Mouse (Mus musculus): Measurements from ENCODE around the gene Hmgxb4. TPM values are rescaled to one million over a fixed set of nuclear protein-coding genes. Genes with fewer than 3 reads are reported as not detected.

Hmgxb4 gene
- total and polyA plus RNA-seq, 3 experiments, result 23.3 to 33.4 (median 29.1) TPM

DNA sequence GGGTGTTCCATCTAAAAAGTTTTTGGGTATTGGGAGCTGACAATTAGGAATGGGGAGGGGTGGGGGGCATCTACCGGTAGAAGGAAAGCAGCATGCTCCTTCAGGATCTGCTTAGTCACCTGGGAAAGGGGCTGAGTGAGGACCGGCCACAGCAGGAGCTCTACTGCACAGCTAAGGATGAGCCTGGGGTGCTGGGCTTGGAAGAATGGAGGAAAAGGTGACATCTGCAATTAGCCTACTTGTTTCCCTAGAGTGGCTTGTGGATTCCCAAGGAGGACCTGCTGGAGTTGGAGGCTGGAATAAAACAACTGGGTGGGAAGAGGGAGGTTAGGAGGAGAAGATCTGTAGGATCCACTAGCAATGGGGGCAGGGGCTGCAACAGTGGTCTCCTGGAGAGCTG, 20.4 kb downstream of the Hmgxb4 start:
- Histone ChIP-seq H3K4me2 (ENCODE audit: insufficient read depth, low read depth, poor library complexity, severe bottlenecking) (no peak overlapping the region), H3K36me3 (replicated peaks in 1 of 2; ENCODE audit: control insufficient read depth in 1 of 2, insufficient read depth in 1 of 2, low read length in 1 of 2) (peaks cover 4 to 36% of the 10 kb centered on the region in 2 experiments), H3K4me1 (ENCODE audit: control insufficient read depth in 1 of 2, insufficient read depth in 2 of 2) (peaks cover under 1 to 47% of the 10 kb centered on the region in 2 experiments; a peak in 3 of 4 replicates), H3K27ac (ENCODE audit: insufficient read depth, low read depth) (no peak overlapping the region), H3K9me3 (replicated peaks; ENCODE audit: low read length) (no peaks in the 10 kb centered on the region), H3K79me2 (replicated peaks; ENCODE audit: control insufficient read depth, extremely low read depth, insufficient read depth, poor library complexity, severe bottlenecking) (peaks cover 13% of the 10 kb centered on the region), H3K9ac (ENCODE audit: insufficient read depth, low read depth) (no peak overlapping the region), H3K27me3 (replicated peaks) (no peaks in the 10 kb centered on the region), H3K4me3 (replicated peaks in 1 of 3; ENCODE audit: low read depth in 2 of 3, low read length in 2 of 3, poor library complexity in 1 of 3) (no peak overlapping the region)
- in situ Hi-C loops (cut with MboI; ENCODE audit: low pct_ligation_motif_present, low pct_unique_long_range_greater_than_20kb, low sequenced_read_pairs) (no loop called here), dilution Hi-C loops (cut with MboI; ENCODE audit: extremely low pct_ligation_motif_present, extremely low pct_unique_long_range_greater_than_20kb, low sequenced_read_pairs) (no loop called here)
- no peak for TF ChIP-seq ETS1 (conservative IDR thresholded peaks at IDR 0.05; ENCODE audit: low read depth, low read length)
- TF ChIP-seq JUND (conservative IDR thresholded peaks at IDR 0.05; ENCODE audit: low read depth, low read length), result no peak
- TF ChIP-seq E2F4 (IDR thresholded peaks at IDR 0.05; ENCODE audit: insufficient replicate concordance, low read depth, low read length), result no peak
- no peak for TF ChIP-seq RCOR1 (conservative IDR thresholded peaks at IDR 0.05; ENCODE audit: low read depth, low read length)
- TF ChIP-seq ZNF384 (IDR thresholded peaks at IDR 0.05; ENCODE audit: low read depth, low read length), result no peak
- no peak for TF ChIP-seq NELFE (IDR thresholded peaks at IDR 0.05; ENCODE audit: low read depth, low read length)
- TF ChIP-seq CTCF (conservative IDR thresholded peaks at IDR 0.05 in 1 of 2, IDR thresholded peaks at IDR 0.05 in 1 of 2; ENCODE audit: low read depth in 2 of 2, low read length in 2 of 2), result no peak
- TF ChIP-seq PAX5 (IDR thresholded peaks at IDR 0.05; ENCODE audit: low read length), result no peak
- TF ChIP-seq POLR2A (IDR thresholded peaks at IDR 0.05; ENCODE audit: low read depth, low read length), result no peak
- no peak for TF ChIP-seq RAD21 (IDR thresholded peaks at IDR 0.05; ENCODE audit: low read depth, low read length)
- TF ChIP-seq JUN (IDR thresholded peaks at IDR 0.05; ENCODE audit: insufficient read depth, low read depth, low read length), result no peak
- TF ChIP-seq TCF12 (IDR thresholded peaks at IDR 0.05; ENCODE audit: low read depth, low read length), result no peak
- no peak for TF ChIP-seq HCFC1 (IDR thresholded peaks at IDR 0.05; ENCODE audit: low read depth, low read length)
- TF ChIP-seq ELF1 (IDR thresholded peaks at IDR 0.05; ENCODE audit: low read depth, low read length), result no peak
- TF ChIP-seq MEF2A (IDR thresholded peaks at IDR 0.05; ENCODE audit: borderline replicate concordance, low read depth, low read length), result no peak
- DNase-seq (ENCODE audit: extremely low read depth), result no peak

DNA sequence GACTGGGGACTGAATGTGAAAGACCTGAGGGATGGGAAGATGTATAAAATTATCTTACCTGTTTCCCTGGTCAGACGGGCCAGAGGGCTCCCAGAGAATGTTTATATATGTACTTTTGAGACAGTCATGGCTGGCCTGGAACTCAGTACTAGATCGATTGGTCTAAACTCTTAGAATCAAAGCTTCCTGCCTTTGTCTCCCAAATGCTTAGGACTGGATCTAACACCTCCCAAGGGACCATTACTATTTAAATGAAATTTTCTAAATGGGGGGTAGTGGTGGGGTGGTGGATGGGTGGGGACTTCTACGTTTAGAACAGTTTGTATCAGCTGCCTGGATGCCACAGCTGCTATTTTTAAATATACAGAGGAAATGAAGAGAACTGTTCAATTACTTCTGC, 20.8 kb downstream of the Hmgxb4 start:
- Histone ChIP-seq H3K4me1 (ENCODE audit: control insufficient read depth in 1 of 2, insufficient read depth in 2 of 2) (peaks cover 4 to 51% of the 10 kb centered on the region in 2 experiments; a peak in 3 of 4 replicates), H3K9me3 (replicated peaks; ENCODE audit: low read length) (no peaks in the 10 kb centered on the region), H3K27me3 (replicated peaks) (no peaks in the 10 kb centered on the region), H3K36me3 (replicated peaks in 1 of 2; ENCODE audit: control insufficient read depth in 1 of 2, insufficient read depth in 1 of 2, low read length in 1 of 2) (peaks cover under 1 to 32% of the 10 kb centered on the region in 2 experiments), H3K79me2 (replicated peaks; ENCODE audit: control insufficient read depth, extremely low read depth, insufficient read depth, poor library complexity, severe bottlenecking) (peaks cover 14% of the 10 kb centered on the region), H3K4me3 (replicated peaks in 1 of 3; ENCODE audit: low read depth in 2 of 3, low read length in 2 of 3, poor library complexity in 1 of 3) (no peak overlapping the region), H3K4me2 (ENCODE audit: insufficient read depth, low read depth, poor library complexity, severe bottlenecking) (no peak overlapping the region), H3K9ac (ENCODE audit: insufficient read depth, low read depth) (no peak overlapping the region), H3K27ac (ENCODE audit: insufficient read depth, low read depth) (no peak overlapping the region)
- TF ChIP-seq CHD1 (IDR thresholded peaks at IDR 0.05; ENCODE audit: low read depth, low read length) (no peak), E2F4 (IDR thresholded peaks at IDR 0.05; ENCODE audit: insufficient replicate concordance, low read depth, low read length) (no peak), USF1 (IDR thresholded peaks at IDR 0.05; ENCODE audit: low read depth, low read length) (no peak), CHD2 (IDR thresholded peaks at IDR 0.05; ENCODE audit: low read length) (no peak), UBTF (IDR thresholded peaks at IDR 0.05; ENCODE audit: low read depth, low read length) (no peak), EP300 (IDR thresholded peaks at IDR 0.05; ENCODE audit: low read length) (no peak), ETS1 (conservative IDR thresholded peaks at IDR 0.05; ENCODE audit: low read depth, low read length) (no peak), TBP (conservative IDR thresholded peaks at IDR 0.05; ENCODE audit: low read depth, low read length) (no peak), MAX (IDR thresholded peaks at IDR 0.05; ENCODE audit: low read length) (no peak), NRF1 (IDR thresholded peaks at IDR 0.05; ENCODE audit: low read depth, low read length) (no peak), TCF12 (IDR thresholded peaks at IDR 0.05; ENCODE audit: low read depth, low read length) (no peak), MEF2A (IDR thresholded peaks at IDR 0.05; ENCODE audit: borderline replicate concordance, low read depth, low read length) (no peak), CTCF (conservative IDR thresholded peaks at IDR 0.05 in 1 of 2, IDR thresholded peaks at IDR 0.05 in 1 of 2; ENCODE audit: low read depth in 2 of 2, low read length in 2 of 2) (no peak), MAFK (IDR thresholded peaks at IDR 0.05; ENCODE audit: insufficient replicate concordance, low read length) (no peak), HCFC1 (IDR thresholded peaks at IDR 0.05; ENCODE audit: low read depth, low read length) (no peak), ZNF384 (IDR thresholded peaks at IDR 0.05; ENCODE audit: low read depth, low read length) (no peak), IRF4 (IDR thresholded peaks at IDR 0.05; ENCODE audit: low read depth, low read length) (no peak), RAD21 (IDR thresholded peaks at IDR 0.05; ENCODE audit: low read depth, low read length) (no peak), ELF1 (IDR thresholded peaks at IDR 0.05; ENCODE audit: low read depth, low read length) (no peak), ZC3H11A (IDR thresholded peaks at IDR 0.05; ENCODE audit: low read depth, low read length) (no peak)
- DNase-seq (ENCODE audit: extremely low read depth), result no peak
- in situ Hi-C loops (cut with MboI; ENCODE audit: low pct_ligation_motif_present, low pct_unique_long_range_greater_than_20kb, low sequenced_read_pairs), result no loop called here
- dilution Hi-C loops (cut with MboI; ENCODE audit: extremely low pct_ligation_motif_present, extremely low pct_unique_long_range_greater_than_20kb, low sequenced_read_pairs), result no loop called here

Measured in CH12.LX (cell line).